Mouse (Mus musculus) urinary bladder, postnatal 36 days (tissue): ENCODE data around the gene Cpa1.

Experiments
- DNase-seq, 2 experiments: peaks; one replicate each; pipeline ENCODE4 v3.0.0; 2022; ENCODE audit warnings: low spot score in 2 of 2, mixed read lengths in 1 of 2

Cpa1 gene

GRCm38 (mm10) chr6:30673764-30674561 lies 34.9 kb downstream of the Cpa1 start:
- DNase-seq = no peak

GRCm38 (mm10) chr6:30674714-30675280 lies 35.8 kb downstream of the Cpa1 start:
- no peak for DNase-seq

GRCm38 (mm10) chr6:30675281-30675771 lies 36.3 kb downstream of the Cpa1 start:
- no peak for DNase-seq

- no peak for DNase-seq
Measured at GRCm38 (mm10) chr6:30676506-30676905, 37.5 kb downstream of the Cpa1 start.

- no peak for DNase-seq
Measured at GRCm38 (mm10) chr6:30677591-30677990, 38.6 kb downstream of the Cpa1 start.

GRCm38 (mm10) chr6:30678482-30678881 lies 39.5 kb downstream of the Cpa1 start:
- no peak for DNase-seq

- no peak for DNase-seq
Measured at GRCm38 (mm10) chr6:30679567-30679966, 40.5 kb downstream of the Cpa1 start.

- no peak for DNase-seq
Measured at GRCm38 (mm10) chr6:30680442-30680841, 41.4 kb downstream of the Cpa1 start.

GRCm38 (mm10) chr6:30681935-30682900 lies 43.2 kb downstream of the Cpa1 start:
- DNase-seq = no peak

GRCm38 (mm10) chr6:30684570-30684969 lies 45.6 kb downstream of the Cpa1 start:
- DNase-seq = no peak

- no peak for DNase-seq
Measured at GRCm38 (mm10) chr6:30687198-30687597, 48.2 kb downstream of the Cpa1 start.

- no peak for DNase-seq
Measured at GRCm38 (mm10) chr6:30692826-30693225, 53.8 kb downstream of the Cpa1 start.

GRCm38 (mm10) chr6:30693350-30693991 lies 54.5 kb downstream of the Cpa1 start, which contains the start of gene Cep41:
Cep41 (minus strand) TSS chr6:30693749.
- peak; percentile 93 for DNase-seq

- no peak for DNase-seq
Measured at GRCm38 (mm10) chr6:30694209-30694608, 55.2 kb downstream of the Cpa1 start.
